Mouse (Mus musculus): ENCODE measurements at regions not wholly inside any gene's neighbourhood (a gene's known extent, or its start where the extent isn't known, plus 50 kb on each side); places are given as distances from the start of the nearest gene placed in this dataset.
"Not testable (repeated sequence)": the region's sequence is repeated elsewhere in the genome, so short reads cannot be mapped to it uniquely, and the experiment has no call there.

DNA sequence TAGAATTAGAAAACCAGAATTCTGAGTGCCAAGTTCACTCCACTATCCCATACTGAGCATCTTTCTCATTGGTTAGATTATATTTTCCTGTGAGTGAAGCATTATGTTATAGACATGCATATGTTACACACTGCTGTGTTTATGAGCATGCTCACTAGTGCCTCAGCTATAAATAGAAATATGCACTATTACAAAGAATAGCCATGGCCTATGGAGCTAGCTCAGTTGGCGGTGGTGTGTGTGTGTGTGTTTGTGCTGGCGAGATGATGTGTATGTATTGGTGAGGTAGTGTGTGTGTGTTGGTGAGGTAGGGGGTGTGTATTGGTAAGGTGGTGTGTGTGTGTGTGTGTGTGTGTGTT is 106.2 kb downstream of the Sec31a start:
- ATAC-seq (replicated peaks in 1 of 2; ENCODE audit: insufficient read depth in 1 of 2, low FRiP score in 2 of 2, low TSS enrichment in 1 of 2, low read depth in 1 of 2, poor library complexity in 2 of 2, severe bottlenecking in 2 of 2) = no peak

- ATAC-seq (replicated peaks in 1 of 2; ENCODE audit: insufficient read depth in 1 of 2, low FRiP score in 2 of 2, low TSS enrichment in 1 of 2, low read depth in 1 of 2, poor library complexity in 2 of 2, severe bottlenecking in 2 of 2) = no peak
Measured at GRCm38 (mm10) chr5:100309071-100309806, 106.8 kb downstream of the Sec31a start.

- ATAC-seq (replicated peaks in 1 of 2; ENCODE audit: insufficient read depth in 1 of 2, low FRiP score in 2 of 2, low TSS enrichment in 1 of 2, low read depth in 1 of 2, poor library complexity in 2 of 2, severe bottlenecking in 2 of 2) = peak; percentile 66 to 76
Measured at GRCm38 (mm10) chr5:100304403-100304802, 111.6 kb downstream of the Sec31a start.

- no peak for ATAC-seq (replicated peaks in 1 of 2; ENCODE audit: insufficient read depth in 1 of 2, low FRiP score in 2 of 2, low TSS enrichment in 1 of 2, low read depth in 1 of 2, poor library complexity in 2 of 2, severe bottlenecking in 2 of 2)
Measured at GRCm38 (mm10) chr5:100302068-100302775, 113.8 kb downstream of the Sec31a start.

DNA sequence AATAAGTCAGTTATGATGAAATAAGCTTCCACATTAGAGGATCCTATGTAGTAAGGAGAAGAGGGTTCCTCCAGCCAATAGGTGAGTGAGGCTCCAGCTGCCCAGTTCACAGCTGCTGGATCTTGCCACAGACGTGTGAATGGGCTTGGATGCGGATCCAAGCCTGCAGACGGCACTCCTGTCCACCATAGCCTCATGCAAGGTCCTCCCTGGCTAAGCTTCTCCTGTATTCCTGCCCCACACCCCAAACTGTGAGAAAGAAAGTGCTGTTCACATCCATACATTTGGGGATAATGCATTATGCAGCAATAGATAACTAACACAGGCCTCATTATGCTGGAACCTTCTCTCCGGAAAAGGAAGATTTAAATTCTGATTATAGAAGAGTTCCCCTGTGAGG is 116.9 kb downstream of the Sec31a start:
- no peak for ATAC-seq (replicated peaks in 1 of 2; ENCODE audit: insufficient read depth in 1 of 2, low FRiP score in 2 of 2, low TSS enrichment in 1 of 2, low read depth in 1 of 2, poor library complexity in 2 of 2, severe bottlenecking in 2 of 2)

GRCm38 (mm10) chr5:100294189-100294588 is 121.8 kb downstream of the Sec31a start:
- no peak for ATAC-seq (replicated peaks in 1 of 2; ENCODE audit: insufficient read depth in 1 of 2, low FRiP score in 2 of 2, low TSS enrichment in 1 of 2, low read depth in 1 of 2, poor library complexity in 2 of 2, severe bottlenecking in 2 of 2)

GRCm38 (mm10) chr5:100280215-100280614 is 120.6 kb upstream of the Tmem150c start:
- no peak for ATAC-seq (replicated peaks in 1 of 2; ENCODE audit: insufficient read depth in 1 of 2, low FRiP score in 2 of 2, low TSS enrichment in 1 of 2, low read depth in 1 of 2, poor library complexity in 2 of 2, severe bottlenecking in 2 of 2)

DNA sequence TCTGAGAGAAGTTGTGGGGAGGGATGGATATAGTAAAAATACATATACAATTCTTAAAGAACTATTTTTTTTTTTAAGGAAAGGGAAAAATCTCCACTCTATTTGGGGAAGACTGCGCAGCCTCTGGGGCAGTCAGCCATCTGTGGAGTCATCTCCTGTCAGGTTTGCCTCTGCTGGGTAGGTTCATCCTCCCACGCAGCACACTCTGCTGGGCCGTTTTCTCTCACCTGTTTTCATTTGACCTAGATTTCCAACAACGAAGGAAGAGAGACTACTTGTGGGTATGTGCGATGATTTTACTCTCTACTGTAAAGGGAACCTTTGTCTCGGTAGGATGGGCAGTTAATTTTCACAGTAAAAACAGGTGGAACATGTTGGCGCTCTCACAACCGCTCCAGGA is 119.9 kb upstream of the Tmem150c start:
- no peak for ATAC-seq (replicated peaks in 1 of 2; ENCODE audit: insufficient read depth in 1 of 2, low FRiP score in 2 of 2, low TSS enrichment in 1 of 2, low read depth in 1 of 2, poor library complexity in 2 of 2, severe bottlenecking in 2 of 2)

DNA sequence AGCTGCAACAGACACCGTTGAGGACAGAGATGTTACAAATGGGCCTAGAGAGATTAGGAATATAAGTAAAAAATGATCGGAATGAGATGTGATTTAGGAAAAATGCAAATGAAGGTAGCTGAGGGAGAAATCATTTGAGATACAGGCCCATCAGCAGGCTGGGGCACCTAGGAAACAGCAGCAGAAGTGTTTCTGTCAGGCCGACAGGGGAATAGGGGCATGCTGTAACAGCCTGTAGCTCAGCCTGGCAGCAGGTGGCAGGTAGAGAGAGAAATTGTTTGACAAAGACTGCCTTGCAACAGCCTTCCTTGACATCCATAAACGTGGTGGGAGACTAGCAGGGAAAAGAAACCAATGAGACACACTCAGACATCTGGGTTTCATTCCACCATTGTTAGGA is 115.1 kb upstream of the Tmem150c start:
- ATAC-seq (replicated peaks in 1 of 2; ENCODE audit: insufficient read depth in 1 of 2, low FRiP score in 2 of 2, low TSS enrichment in 1 of 2, low read depth in 1 of 2, poor library complexity in 2 of 2, severe bottlenecking in 2 of 2) = no peak

- not testable (repeated sequence) for ATAC-seq (replicated peaks in 1 of 2; ENCODE audit: insufficient read depth in 1 of 2, low FRiP score in 2 of 2, low TSS enrichment in 1 of 2, low read depth in 1 of 2, poor library complexity in 2 of 2, severe bottlenecking in 2 of 2)
Measured at GRCm38 (mm10) chr5:100271975-100272374, 112.4 kb upstream of the Tmem150c start.

GRCm38 (mm10) chr5:100270841-100271686 is 111.5 kb upstream of the Tmem150c start:
- ATAC-seq (replicated peaks in 1 of 2; ENCODE audit: insufficient read depth in 1 of 2, low FRiP score in 2 of 2, low TSS enrichment in 1 of 2, low read depth in 1 of 2, poor library complexity in 2 of 2, severe bottlenecking in 2 of 2) = no peak

GRCm38 (mm10) chr5:100268111-100268878 is 108.7 kb upstream of the Tmem150c start:
- no peak for ATAC-seq (replicated peaks in 1 of 2; ENCODE audit: insufficient read depth in 1 of 2, low FRiP score in 2 of 2, low TSS enrichment in 1 of 2, low read depth in 1 of 2, poor library complexity in 2 of 2, severe bottlenecking in 2 of 2)

GRCm38 (mm10) chr5:100266671-100267510 is 107.3 kb upstream of the Tmem150c start:
- no peak for ATAC-seq (replicated peaks in 1 of 2; ENCODE audit: insufficient read depth in 1 of 2, low FRiP score in 2 of 2, low TSS enrichment in 1 of 2, low read depth in 1 of 2, poor library complexity in 2 of 2, severe bottlenecking in 2 of 2)

DNA sequence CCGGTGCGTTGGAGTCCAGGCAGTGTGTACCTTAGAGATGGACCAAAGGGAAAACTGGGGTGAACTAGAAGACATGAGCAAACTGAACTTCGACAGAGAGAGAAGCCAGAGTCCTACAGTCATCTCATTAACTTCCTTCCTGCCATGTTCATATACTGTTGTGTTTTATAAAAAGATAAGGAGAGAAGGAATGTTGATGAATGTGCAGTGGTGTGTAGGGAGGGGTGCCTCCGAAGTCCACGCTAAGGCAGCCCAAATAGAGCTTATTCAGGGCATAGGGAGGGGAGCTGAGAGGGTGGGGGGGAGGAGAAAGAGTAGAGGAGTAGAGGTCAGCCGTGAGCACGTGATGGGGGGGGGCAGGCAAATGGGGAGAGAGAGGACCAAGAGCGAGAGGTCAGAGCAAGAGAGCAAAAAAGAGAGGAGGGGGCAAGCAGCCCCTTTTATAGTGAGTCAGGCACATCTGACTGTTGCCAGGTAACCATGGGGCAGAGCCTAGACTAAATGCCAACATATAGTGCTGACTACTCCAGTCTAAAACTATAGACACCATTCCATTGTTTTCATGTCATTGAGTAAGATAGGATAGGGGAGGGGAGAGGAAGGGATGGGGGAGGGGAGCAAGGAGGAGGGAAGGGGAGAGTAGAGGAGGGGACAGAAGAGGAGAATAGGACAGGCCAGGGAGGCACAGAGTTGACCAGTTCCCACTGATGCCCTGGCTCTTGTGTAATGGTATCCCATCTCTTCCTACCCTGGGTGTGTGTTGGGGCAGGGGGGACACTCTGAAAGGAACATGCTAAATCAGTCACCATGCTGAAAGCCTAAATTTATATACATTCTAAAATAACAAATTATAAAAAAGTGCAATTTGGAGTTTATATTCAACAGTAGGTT is 100.4 kb upstream of the Tmem150c start:
- ATAC-seq (replicated peaks in 1 of 2; ENCODE audit: insufficient read depth in 1 of 2, low FRiP score in 2 of 2, low TSS enrichment in 1 of 2, low read depth in 1 of 2, poor library complexity in 2 of 2, severe bottlenecking in 2 of 2) = no peak

DNA sequence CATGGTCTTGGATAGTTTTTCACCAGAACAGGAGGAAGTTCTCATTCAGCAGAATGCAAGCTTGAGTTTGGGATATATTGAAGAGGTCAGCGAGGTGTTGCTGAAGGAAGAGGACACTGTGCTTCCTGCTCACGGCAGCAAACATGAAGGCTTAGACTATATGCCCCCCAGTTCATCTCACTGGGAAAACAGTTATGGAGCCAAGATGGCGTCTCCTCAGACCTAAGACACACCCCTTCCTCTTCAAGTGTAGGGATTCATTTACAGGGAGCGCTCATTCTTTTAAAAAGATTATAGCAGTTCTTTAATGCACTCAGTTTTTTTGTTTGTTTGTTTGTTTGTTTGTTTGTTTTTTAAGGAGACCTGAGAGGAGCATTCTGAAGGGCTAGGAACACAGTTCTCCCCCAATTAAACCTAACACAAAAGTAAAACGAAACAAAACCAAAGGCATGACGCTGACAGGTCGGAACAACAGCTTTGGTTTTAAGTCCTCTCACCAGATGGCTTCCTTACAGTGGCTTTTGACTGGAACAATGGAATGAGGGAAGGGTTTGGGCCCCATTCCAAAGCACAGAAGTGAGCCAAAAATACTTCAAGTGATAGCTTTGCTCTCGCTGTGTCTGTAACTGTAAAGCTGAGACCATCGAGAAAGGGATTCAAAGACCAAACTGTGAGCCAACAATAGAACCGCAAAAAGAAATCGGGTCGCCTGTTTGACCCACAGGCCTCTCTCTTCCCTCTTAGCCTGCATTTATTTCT is 99.5 kb upstream of the Tmem150c start:
- ATAC-seq (replicated peaks in 1 of 2; ENCODE audit: insufficient read depth in 1 of 2, low FRiP score in 2 of 2, low TSS enrichment in 1 of 2, low read depth in 1 of 2, poor library complexity in 2 of 2, severe bottlenecking in 2 of 2) = no peak
